Mouse (Mus musculus) erythroblast, adult 5-6 weeks (primary cell): ENCODE data around the gene Srp54c. TPM values are rescaled to one million over a fixed set of nuclear protein-coding genes. Genes with fewer than 3 reads are reported as not detected.
"Not testable (repeated sequence)": the region's sequence is repeated elsewhere in the genome, so short reads cannot be mapped to it uniquely, and the experiment has no call there.

Experiments used
- ATAC-seq: replicated peaks from 2 replicates; pipeline ENCODE4 v1.8.0; 2016; ENCODE audit warnings: moderate number of reproducible peaks, mild to moderate bottlenecking, moderate TSS enrichment, inconsistent platforms; ENCODE audit not compliant: poor library complexity, low FRiP score, severe bottlenecking
- total RNA-seq, 2 experiments: library from RNA; stranded (forward) in 1 of 2; stranded (reverse) in 1 of 2; fragments of 150-400 nt in 1 of 2; fragments of 200-764, 138-1000 nt in 1 of 2; gene quantifications; 2 replicates each; pipeline versions ENCODE4 v1.2.3 to v1.2.4; 2015 to 2017; ENCODE audit warnings: low replicate concordance in 2 of 2

Srp54c gene
- total RNA-seq (2015; ENCODE audit: low replicate concordance), result 18.8 and 24.7 TPM in 2 replicates
- total RNA-seq (2017; ENCODE audit: low replicate concordance), result 29.8 and 35.9 TPM in 2 replicates

- peak; percentile 94 for ATAC-seq
These were observed at the start of gene Srp54c for GRCm38 (mm10) chr12:55229626-55230519. TSS of gene Srp54c (plus strand) at chr12:55230168.

- ATAC-seq, result peak; percentile 78
These were observed 42.3 kb upstream of the Srp54c start for GRCm38 (mm10) chr12:55187686-55188085.

- not testable (repeated sequence) for ATAC-seq
These were observed 40.8 kb upstream of the Srp54c start for GRCm38 (mm10) chr12:55189127-55189526.

- ATAC-seq, result peak; percentile 87
These were observed 30.7 kb upstream of the Srp54c start, which contains the start of gene 1700047I17Rik2 for GRCm38 (mm10) chr12:55199306-55199705. TSS of gene 1700047I17Rik2 (plus strand) at chr12:55199592.

GRCm38 (mm10) chr12:55199799-55200198, 30.2 kb upstream of the Srp54c start:
- peak; percentile 80 for ATAC-seq

- 0 out of 2 replicates have a peak, but pooled peaks have one; percentile 9 for ATAC-seq
These were observed 17.0 kb upstream of the Srp54c start for GRCm38 (mm10) chr12:55212944-55213343.

DNA sequence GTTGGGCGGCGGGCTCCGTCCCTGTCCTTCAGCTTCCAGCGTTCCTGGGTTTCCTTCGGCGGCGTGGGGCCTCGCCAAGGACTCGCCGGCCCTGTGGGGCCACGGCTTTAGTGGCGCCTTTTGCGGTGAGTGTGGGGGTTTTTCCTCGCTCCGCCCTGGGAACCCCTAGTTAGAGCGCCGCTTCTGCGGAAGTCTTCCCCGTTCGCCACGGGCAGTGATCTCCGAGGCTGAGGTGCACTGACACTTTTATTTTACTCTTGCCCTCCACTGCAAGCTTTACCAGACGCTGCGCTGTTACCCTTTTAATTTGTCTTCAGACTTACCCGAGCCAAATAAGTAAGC, 523 bp downstream of the Srp54c start:
- peak; percentile 43 for ATAC-seq

- ATAC-seq, result not testable (repeated sequence)
These were observed 12.3 kb downstream of the Srp54c start for GRCm38 (mm10) chr12:55242243-55242642.

DNA sequence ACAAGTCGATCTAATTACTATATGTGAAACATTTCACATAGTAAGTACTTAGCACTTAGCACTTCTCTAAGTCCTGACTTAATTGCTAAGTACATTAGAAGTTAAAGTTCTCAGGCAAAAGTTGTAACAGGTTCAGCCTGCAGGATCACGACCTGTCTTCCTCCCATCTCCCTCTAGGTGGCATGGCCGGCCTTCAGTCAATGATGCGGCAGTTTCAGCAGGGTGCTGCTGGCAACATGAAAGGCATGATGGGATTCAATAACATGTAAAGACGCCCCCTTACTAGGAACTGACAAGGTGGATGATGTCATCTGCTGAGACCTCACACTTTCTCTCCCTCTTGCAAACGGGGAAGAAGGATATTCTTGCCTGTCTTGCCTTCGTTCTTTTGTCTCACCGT, 32.0 kb downstream of the Srp54c start:
- peak; percentile 84 for ATAC-seq

GRCm38 (mm10) chr12:55263385-55263784, 33.4 kb downstream of the Srp54c start:
- not testable (repeated sequence) for ATAC-seq

- no peak for ATAC-seq
These were observed 42.3 kb downstream of the Srp54c start for GRCm38 (mm10) chr12:55272243-55272642.

DNA sequence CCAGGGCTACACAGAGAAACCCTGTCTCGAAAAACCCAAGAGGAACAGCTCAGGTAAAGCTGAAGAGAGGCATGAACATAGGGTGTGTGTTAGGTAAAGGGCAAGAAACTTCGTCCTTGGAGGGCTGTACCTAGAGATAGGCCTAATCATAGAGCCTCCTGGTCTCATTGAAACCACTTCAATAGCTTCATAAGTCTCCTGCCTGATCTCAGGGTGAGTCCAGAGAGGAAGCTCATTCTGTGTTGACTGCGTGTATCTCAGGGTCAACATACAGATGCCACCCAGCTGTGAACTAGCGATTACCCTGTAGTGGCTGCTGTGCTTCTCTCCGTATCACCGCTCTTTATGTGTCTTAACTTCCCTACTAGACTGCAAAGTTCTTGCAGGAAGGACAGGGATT, 47.6 kb downstream of the Srp54c start:
- 0 out of 2 replicates have a peak, but pooled peaks have one; percentile 15 for ATAC-seq

DNA sequence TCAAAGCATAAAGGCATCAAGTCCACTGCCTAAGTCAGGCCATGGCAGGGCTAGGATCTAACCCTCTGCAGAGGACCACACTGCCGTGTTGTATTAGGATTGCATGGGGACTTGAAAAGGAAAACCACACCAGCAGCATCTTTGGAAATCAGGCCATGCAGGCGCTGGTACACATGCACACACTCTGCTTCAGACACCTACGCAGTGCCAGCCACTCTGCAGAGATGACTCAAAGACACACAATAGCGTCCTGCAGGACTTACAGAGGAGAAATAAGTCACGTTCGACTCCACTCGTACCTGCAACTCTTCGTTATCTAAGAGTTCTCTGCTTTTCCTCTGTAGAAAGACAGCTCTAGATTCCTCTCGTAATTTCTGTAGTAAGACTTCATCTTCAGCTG, 68.1 kb downstream of the Srp54c start:
- ATAC-seq, result no peak

- no peak for ATAC-seq
These were observed 69.4 kb downstream of the Srp54c start, which contains the start of gene 1110008L16Rik for GRCm38 (mm10) chr12:55299336-55299735. TSS of gene 1110008L16Rik (plus strand) at chr12:55299577.

- ATAC-seq, result no peak
These were observed 70.9 kb downstream of the Srp54c start for GRCm38 (mm10) chr12:55300820-55301351.

GRCm38 (mm10) chr12:55301472-55302300, 71.7 kb downstream of the Srp54c start:
- ATAC-seq, result 0 out of 2 replicates have a peak, but pooled peaks have one; percentile 4

GRCm38 (mm10) chr12:55302485-55303441, 72.8 kb downstream of the Srp54c start, which contains the start of gene Ppp2r3c:
TSS of gene Ppp2r3c (minus strand) at chr12:55302998.
- peak; percentile 94 for ATAC-seq

- ATAC-seq, result no peak
These were observed 76.4 kb downstream of the Srp54c start for GRCm38 (mm10) chr12:55306371-55306770.

- ATAC-seq, result no peak
These were observed 77.6 kb downstream of the Srp54c start for GRCm38 (mm10) chr12:55307566-55307965.
